Mouse (Mus musculus): ENCODE measurements at regions not wholly inside any gene's neighbourhood (a gene's known extent, or its start where the extent isn't known, plus 50 kb on each side); places are given as distances from the start of the nearest gene placed in this dataset.

GRCm38 (mm10) chr13:110580166-110580565 lies 185.3 kb downstream of the Plk2 start:
- TF ChIP-seq CTCF (IDR thresholded peaks at IDR 0.05; ENCODE audit: low read depth, low read length) (no peak), GATA1 (IDR thresholded peaks at IDR 0.05; ENCODE audit: borderline replicate concordance, low read length) (no peak), GATA2 (IDR thresholded peaks at IDR 0.05; ENCODE audit: borderline replicate concordance, low read depth, low read length) (no peak), TAL1 (conservative IDR thresholded peaks at IDR 0.05; ENCODE audit: low read depth, low read length) (no peak)

Data from G1E (cell line).